Mouse (Mus musculus) forebrain, embryonic 11.5 days (tissue): ENCODE measurements at regions not wholly inside any gene's neighbourhood (a gene's known extent, or its start where the extent isn't known, plus 50 kb on each side); places are given as distances from the start of the nearest gene placed in this dataset.
A peak's percentile ranks its signal among the peaks of the same experiment; 100 is the strongest.

Experiments
- ATAC-seq: fragments of 200-750 bp; cut with Nextera tagmentation; replicated peaks from 2 replicates; pipeline ENCODE4 v1.8.0; 2017; ENCODE audit warnings: moderate TSS enrichment; ENCODE audit not compliant: low FRiP score
- DNase-seq: peaks from one replicate; pipeline ENCODE4 v3.0.0-alpha.2; 2017; ENCODE audit warnings: low spot score
- H3K27ac ChIP-seq: fragments of 300-500 bp; sonication (generic); 2 replicates; pipeline ENCODE4 v1.5.1; 2014; ENCODE audit warnings: low read depth, low read length
- H3K27me3 ChIP-seq: fragments of 300-500 bp; sonication (generic); 2 replicates; pipeline ENCODE4 v1.6.1; 2014; ENCODE audit warnings: mild to moderate bottlenecking, low read length, mixed read lengths; ENCODE audit not compliant: control insufficient read depth, insufficient read depth
- H3K36me3 ChIP-seq: fragments of 300-500 bp; sonication (generic); 2 replicates; pipeline ENCODE4 v1.6.1; 2014; ENCODE audit warnings: mild to moderate bottlenecking, low read length, moderate library complexity, mixed read lengths; ENCODE audit not compliant: control insufficient read depth, insufficient read depth
- H3K4me1 ChIP-seq: fragments of 300-500 bp; sonication (generic); replicated peaks from 2 replicates; pipeline ENCODE4 v1.6.1; 2014; ENCODE audit warnings: low read length, mixed read lengths; ENCODE audit not compliant: control insufficient read depth, insufficient read depth
- H3K4me2 ChIP-seq: fragments of 300-500 bp; sonication (generic); 2 replicates; pipeline ENCODE4 v1.6.1; 2014; ENCODE audit warnings: low read depth, mild to moderate bottlenecking, low read length, moderate library complexity, mixed read lengths; ENCODE audit not compliant: severe bottlenecking
- H3K4me3 ChIP-seq: fragments of 300-500 bp; sonication (generic); 2 replicates; pipeline ENCODE4 v1.5.1; 2014; ENCODE audit warnings: low read depth, low read length
- H3K9ac ChIP-seq: fragments of 300-500 bp; sonication (generic); 2 replicates; pipeline ENCODE4 v1.6.1; 2014; ENCODE audit warnings: low read length
- H3K9me3 ChIP-seq: fragments of 300-500 bp; sonication (generic); 2 replicates; pipeline ENCODE4 v1.6.1; 2016; ENCODE audit warnings: low read length, mixed read lengths; ENCODE audit not compliant: control insufficient read depth
- WGBS: fragments of 180-500 bp; shearing (Covaris S2); extraction: QIAGEN DNeasy Blood & Tissue Kit; methylation state at CpG from one replicate; pipeline ENCODE4 v1.1.7; 2014; 5-methylcytosine and 5-hydroxymethylcytosine counted together

DNA sequence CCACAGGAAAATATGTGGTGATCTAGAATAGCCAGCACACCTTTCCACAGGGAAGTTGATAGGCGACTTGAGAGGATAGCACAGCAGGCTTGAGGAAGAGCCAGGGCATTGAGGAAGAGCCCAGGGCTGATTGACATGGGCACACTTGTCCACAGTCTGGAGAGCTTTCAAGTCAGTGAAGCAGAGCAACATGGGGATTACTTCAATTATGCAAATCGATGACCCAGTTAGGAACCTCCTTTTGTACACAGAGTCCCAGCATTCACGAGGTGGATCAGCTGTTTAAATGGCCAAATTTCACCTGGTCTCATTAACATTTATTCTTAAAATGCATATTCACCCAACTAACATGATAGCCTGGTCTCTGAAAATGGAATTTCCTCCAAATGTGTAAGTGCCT lies 186.1 kb downstream of the Brinp2 start:
- Histone ChIP-seq H3K27ac (no peak overlapping the region), H3K36me3 (no peaks in the 10 kb centered on the region), H3K4me2 (no peak overlapping the region), H3K9me3 (no peaks in the 10 kb centered on the region), H3K4me3 (no peak overlapping the region), H3K9ac (no peak overlapping the region), H3K4me1 (no peaks in the 10 kb centered on the region), H3K27me3 (no peaks in the 10 kb centered on the region)
- DNase-seq = no peak
- WGBS = 44% methylated on average over 3 of the region's 3 CpGs
- ATAC-seq = no peak

- 69% methylated on average over 4 of the region's 4 CpGs for WGBS
- no peak overlapping the region for H3K4me3 ChIP-seq
Measured at GRCm38 (mm10) chr1:158180095-158180494, 176.0 kb downstream of the Brinp2 start.

GRCm38 (mm10) chr1:158181296-158181695 lies 174.8 kb downstream of the Brinp2 start:
- Histone ChIP-seq H3K9ac (no peak overlapping the region), H3K27ac (no peak overlapping the region), H3K4me2 (no peak overlapping the region), H3K4me1 (no peaks in the 10 kb centered on the region), H3K36me3 (no peaks in the 10 kb centered on the region), H3K4me3 (no peak overlapping the region), H3K27me3 (no peaks in the 10 kb centered on the region), H3K9me3 (no peaks in the 10 kb centered on the region)
- 90% methylated on average over 1 of the region's 1 CpGs for WGBS
- DNase-seq (no peak), ATAC-seq (no peak)

More at GRCm38 (mm10) chr1:158180095-158180494, 176.0 kb downstream of the Brinp2 start:
- no peaks in the 10 kb centered on the region for H3K4me1 ChIP-seq
- H3K9me3 ChIP-seq = no peaks in the 10 kb centered on the region
- no peaks in the 10 kb centered on the region for H3K27me3 ChIP-seq
- H3K27ac ChIP-seq = no peak overlapping the region
- no peak for ATAC-seq
- H3K9ac ChIP-seq = no peak overlapping the region
- no peak overlapping the region for H3K4me2 ChIP-seq
- DNase-seq = no peak
- H3K36me3 ChIP-seq = no peaks in the 10 kb centered on the region

GRCm38 (mm10) chr1:158187651-158188050 lies 168.5 kb downstream of the Brinp2 start:
- Histone ChIP-seq H3K27ac (no peak overlapping the region), H3K4me1 (no peaks in the 10 kb centered on the region), H3K4me2 (no peak overlapping the region), H3K4me3 (no peak overlapping the region), H3K9me3 (no peaks in the 10 kb centered on the region), H3K36me3 (no peaks in the 10 kb centered on the region), H3K9ac (no peak overlapping the region), H3K27me3 (no peaks in the 10 kb centered on the region)
- no peak for ATAC-seq
- DNase-seq = no peak
- WGBS = 80% methylated on average over 8 of the region's 8 CpGs

DNA sequence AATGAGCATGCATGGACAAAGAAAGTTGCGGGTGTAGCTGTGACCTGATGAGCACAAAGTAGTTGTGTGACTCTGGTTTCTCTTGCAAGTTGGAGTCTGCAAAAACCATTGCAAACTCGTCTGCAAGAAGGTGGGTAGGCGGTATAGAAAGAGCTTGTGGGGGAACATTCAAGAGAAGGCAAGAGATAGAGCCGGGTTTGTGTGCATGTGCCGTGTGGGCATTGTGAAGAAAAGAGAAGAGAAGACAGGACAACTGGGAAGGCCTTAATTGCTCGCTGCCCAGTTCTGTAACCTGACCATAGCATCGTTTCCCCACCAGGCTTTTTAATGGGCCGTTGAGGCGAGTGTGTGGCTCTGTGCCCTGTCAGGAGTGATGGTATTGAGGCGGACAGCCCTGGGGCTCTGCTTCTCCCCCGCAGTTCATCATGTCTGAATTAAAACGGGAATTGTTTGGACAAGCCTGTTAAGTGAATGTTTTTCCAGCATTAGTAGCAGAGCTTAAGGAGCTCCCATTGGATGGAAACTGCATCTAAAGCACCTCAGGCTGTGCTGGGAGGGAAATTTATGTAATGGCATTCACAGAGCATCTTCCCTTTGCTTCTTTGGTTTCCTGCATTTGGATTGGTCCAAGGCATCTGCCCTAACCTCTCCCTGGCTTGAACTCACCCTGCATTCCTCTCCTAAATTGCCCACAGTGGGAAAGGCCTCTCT lies 163.1 kb downstream of the Brinp2 start:
- H3K27me3 ChIP-seq = no peaks in the 10 kb centered on the region
- no peak overlapping the region for H3K9ac ChIP-seq
- H3K36me3 ChIP-seq = no peaks in the 10 kb centered on the region
- 45% methylated on average over 12 of the region's 12 CpGs for WGBS
- ATAC-seq (no peak), DNase-seq (peak; percentile 53)
- H3K27ac ChIP-seq = no peak overlapping the region
- no peak overlapping the region for H3K4me3 ChIP-seq
- no peaks in the 10 kb centered on the region for H3K9me3 ChIP-seq
- H3K4me1 ChIP-seq = peaks cover 2% of the 10 kb centered on the region; the same call in 1 of the 2 replicates
- no peak overlapping the region for H3K4me2 ChIP-seq

GRCm38 (mm10) chr1:158193968-158194565 lies 162.1 kb downstream of the Brinp2 start:
- Histone ChIP-seq H3K9ac (no peak overlapping the region), H3K9me3 (no peaks in the 10 kb centered on the region)

More at GRCm38 (mm10) chr1:158193968-158194565, 162.1 kb downstream of the Brinp2 start:
- Histone ChIP-seq H3K4me3 (no peak overlapping the region), H3K27ac (no peak overlapping the region), H3K4me2 (no peak overlapping the region), H3K4me1 (peaks cover 2% of the 10 kb centered on the region; the same call in 1 of the 2 replicates), H3K36me3 (no peaks in the 10 kb centered on the region), H3K27me3 (no peaks in the 10 kb centered on the region)
- DNase-seq (no peak), ATAC-seq (no peak)
- WGBS = 83% methylated on average over 12 of the region's 12 CpGs
